Mouse (Mus musculus): ENCODE measurements around the gene Procr. TPM values are rescaled to one million over a fixed set of nuclear protein-coding genes. Genes with fewer than 3 reads are reported as not detected.

Gene Procr
- total RNA-seq, 2 experiments from 2014 or later, result 1.8 to 1.9 TPM

DNA sequence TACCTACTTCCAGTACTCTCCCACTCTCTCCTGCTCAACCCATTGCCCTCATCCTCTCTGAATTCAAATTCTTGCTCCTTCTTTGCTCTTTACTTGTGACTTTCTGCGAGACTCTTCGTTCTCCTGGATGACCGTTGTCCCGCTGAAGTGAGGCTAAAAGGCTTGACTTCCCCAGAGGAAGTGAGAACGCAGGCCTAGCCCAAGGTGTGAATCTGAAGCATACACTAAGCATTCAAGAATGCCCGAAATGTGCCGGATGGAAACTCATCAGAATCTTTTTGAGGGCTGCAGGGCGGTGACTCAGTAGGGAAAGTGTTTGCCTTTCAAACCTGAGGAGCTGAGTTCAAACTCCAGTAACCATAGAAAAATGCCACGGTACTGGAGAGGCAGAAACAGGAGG lies 7.6 kb upstream of the Procr start:
- intact Hi-C loops (cut with DNase I), result no loop called here
- no peak for DNase-seq (ENCODE audit: low spot score in 2 of 2)

DNA sequence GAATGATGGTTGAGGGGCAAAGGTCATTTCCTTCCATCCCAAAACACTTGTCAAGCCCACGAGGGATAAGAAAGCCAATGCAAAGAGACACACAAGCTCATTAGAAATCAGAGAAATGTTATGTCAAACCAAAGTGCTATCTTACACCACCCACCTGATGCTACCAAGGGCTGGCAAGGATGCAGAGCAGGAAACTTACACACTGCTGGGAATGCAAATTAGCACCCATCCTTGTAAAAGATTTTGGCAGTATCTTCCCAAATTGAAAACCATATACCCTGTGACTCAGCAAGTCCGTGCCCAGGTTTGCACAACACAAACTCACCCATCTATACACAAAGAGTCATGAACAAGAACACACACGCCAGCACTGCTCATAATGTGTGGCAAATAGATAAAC lies 5.4 kb upstream of the Procr start:
- intact Hi-C loops (cut with DNase I), result no loop called here
- DNase-seq (ENCODE audit: low spot score in 2 of 2), result peak in 1 of 2 experiments; percentile 15

DNA sequence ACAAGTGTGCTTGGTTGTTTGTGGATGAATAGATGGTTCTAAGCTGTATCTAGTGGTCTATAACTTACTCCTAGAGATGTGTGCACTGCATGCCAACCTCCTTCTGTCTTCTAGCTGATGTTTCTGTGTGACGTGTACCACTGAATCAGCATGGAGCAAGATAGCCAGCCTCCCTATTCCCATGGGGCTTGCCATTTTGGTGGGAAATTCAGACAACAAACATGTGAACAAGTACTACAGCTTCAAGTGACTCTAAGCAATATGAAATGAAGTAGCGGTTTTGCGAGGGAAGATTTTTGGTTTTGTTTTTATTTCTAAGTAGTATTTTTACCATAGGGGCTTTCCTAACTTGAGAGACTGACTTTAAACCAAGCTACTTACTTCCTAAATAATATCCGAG lies 1.5 kb upstream of the Procr start:
- no peak for DNase-seq (ENCODE audit: low spot score in 2 of 2)
- intact Hi-C loops (cut with DNase I), result no loop called here

DNA sequence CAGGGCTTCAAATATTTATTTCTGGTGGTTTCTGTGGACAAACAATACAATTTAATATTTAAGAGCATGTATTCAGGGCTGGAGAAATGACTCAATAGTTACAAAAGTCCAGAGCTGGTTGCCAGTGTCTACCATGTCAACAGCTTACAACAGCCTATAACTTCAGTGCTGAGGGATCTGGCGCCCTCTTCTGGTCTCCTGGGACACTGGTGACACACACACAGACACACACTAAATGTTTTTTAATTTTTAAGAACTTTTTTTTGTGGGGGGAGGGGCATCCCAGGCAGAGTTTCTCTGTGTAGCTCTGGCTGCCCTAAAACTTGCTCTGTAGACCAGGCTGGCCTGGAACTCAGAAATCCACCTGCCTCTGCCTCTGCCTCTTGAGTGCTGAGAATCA lies 4.8 kb downstream of the Procr start:
- DNase-seq (ENCODE audit: low spot score in 2 of 2), result peak; percentile 27 to 50

DNA sequence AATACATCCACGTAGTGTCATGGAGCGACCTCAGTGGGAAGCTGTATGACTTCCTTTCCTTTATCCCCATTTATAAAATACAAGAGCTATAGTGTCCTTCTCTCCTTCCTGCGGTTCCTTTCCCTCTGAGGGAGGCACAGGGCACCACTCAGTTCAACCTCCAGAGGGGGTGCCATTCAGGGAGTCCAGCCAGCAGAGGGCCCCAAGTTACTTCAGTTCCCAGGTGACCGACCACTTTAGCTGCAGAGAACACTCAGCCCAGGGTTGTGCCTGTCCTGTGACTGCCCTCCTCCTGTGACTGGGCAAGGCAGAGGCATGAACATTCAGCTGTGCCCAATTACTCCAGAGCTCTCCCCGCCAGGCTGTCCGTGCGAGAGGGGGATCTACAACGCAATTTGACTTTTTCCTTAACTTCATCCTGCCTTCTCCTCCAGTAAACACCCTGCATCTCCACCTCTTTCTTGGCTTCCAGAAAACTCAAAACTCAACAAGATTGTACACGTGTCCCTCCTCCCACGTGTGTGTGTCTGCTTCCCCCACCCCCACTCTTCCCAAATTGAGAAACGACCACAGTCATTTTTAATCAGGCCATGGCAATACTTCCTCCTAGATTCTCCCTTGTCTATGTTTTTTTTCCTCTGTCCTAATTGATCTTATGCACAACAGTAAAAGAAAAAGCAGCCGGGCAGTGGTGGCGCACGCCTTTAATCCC lies 6.1 kb downstream of the Procr start:
- intact Hi-C loops (cut with DNase I), result no loop called here
- no peak for DNase-seq (ENCODE audit: low spot score in 2 of 2)

More for the DNA sequence above, 4.8 kb downstream of the Procr start:
- intact Hi-C loops (cut with DNase I), result no loop called here

DNA sequence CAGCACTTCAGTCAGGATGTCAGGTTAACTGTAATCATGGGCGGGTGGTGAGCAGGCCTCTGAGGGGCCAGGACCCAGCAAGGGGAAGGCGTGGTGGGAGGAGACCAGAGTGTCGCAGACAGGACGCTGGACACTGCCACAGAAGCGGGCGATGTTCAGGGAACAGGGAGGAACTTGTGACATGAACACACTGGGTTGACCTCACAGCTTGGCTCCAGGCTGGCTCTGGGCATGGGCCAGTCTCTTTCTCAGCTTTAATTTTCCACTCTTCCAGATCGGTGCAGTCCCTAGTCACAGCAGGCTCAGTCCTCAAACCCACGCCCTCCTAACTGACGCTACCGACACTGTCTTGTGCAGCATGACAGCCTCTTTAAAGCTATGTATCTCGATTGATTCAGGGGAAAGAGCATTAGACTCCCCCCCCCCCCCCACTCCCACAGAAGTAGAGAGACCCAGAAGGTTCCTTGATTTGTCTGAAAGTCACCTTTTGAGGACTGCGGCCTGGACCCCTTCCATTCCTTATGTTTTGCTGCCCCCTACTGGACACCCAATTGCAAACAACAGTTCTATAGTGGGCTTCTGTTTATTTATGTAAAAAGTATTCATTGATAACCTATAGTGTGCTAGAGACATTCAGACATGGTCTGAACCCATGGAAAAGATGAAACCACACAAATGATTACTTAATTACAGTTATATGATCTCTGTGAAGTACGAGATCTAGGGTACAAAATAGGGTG lies 13.9 kb downstream of the Procr start:
- intact Hi-C loops (cut with DNase I), result loop anchor here (2.0 to 5.0 kb wide), 3 partner anchors 68 to 248 kb away; partner anchors contain the start of genes Acss2 and Ggt7
- peak in 1 of 2 experiments; percentile 73 for DNase-seq (ENCODE audit: low spot score in 2 of 2)

DNA sequence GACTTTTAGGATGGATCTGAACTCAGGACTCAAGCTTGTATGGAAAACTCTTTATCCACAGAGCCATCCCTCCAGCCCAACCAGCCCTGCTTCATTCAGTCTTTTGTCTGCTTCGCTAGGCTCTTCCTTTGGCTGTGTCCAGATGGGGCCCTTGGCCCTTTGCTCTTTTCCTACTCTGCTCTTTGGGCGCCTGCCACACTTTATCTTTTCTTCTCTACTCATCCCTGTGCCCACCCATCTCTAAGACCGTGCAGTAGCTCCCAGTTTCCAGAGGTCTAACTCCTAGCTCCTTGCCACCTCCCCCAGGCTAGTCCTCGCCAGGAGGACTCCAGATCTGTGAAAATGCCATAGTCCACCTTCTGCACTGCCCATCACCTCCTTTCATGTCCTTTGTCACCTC lies 22.7 kb downstream of the Procr start:
- no peak for DNase-seq (ENCODE audit: low spot score in 2 of 2)
- intact Hi-C loops (cut with DNase I), result no loop called here

DNA sequence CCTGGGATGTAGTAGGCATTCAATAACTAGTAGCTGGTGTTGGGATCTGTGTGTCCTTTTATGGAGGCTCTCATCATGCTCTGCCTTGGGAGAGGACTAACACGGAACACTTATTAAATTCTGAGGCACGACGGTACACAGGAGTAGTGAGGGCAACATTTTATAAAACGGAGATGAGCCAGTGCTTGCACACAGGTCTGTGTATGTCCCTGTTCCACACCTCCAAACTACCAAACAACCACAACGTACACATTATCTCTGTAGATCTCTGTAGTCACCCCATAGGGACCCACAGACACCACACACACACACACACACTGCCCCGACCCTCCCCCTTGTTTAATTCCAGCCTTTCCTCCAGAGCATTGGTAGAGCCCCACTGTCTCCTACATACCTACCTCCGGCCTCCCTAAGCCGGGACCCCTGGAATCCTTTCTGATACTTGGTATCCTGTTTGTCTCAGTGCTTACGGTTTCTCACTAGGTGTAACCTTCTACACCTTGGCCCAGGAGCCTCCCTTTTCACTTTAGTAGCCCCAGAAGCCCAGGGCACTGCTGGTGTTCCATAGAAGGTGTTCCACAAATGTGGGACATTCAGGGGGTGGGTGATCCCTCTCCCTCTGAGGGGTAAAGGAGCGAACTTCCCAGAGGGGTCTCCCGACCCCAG lies 23.5 kb downstream of the Procr start:
- intact Hi-C loops (cut with DNase I), result no loop called here
- DNase-seq (ENCODE audit: low spot score in 2 of 2), result no peak

DNA sequence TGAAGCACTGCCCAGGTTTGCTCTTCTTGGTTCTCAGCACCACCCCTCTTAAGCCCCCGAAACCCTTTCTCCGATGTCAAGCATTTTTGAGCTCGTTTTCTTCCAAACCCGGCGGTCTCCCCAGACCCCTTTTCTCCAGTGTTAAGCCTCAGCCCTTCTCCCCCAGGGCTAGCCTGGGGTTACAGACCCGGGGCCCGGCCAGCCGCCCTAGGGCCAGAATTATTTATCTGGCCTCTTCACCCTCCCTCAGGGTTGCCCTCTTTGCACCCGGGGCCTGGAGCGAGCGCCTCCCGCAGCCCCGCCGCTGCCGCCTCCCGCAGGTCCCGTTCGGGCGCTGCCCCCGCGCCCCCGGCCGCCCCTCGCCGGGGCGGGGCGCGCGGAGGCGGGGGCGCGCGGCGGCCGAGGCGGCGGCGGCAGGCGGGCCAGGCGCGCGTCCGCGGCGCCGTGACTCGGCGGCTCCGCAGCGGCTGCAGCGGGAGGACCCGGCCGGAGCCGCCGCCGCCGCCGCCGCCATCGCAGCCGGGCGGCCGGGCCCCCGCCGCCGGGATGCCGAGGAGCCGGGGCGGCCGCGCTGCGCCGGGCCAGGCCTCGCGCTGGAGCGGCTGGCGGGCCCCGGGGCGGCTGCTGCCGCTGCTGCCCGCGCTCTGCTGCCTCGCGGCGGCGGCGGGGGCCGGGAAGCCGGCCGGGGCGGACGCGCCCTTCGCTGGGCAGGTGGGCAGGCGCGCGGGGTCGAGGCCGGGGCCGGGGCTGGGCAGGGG lies 24.2 kb downstream of the Procr start, which contains the start of gene Mmp24:
TSS of gene Mmp24 (plus strand) at position 416 of the 758 bp plus-strand sequence.
- intact Hi-C loops (cut with DNase I), result no loop called here
- DNase-seq (ENCODE audit: low spot score in 2 of 2), result no peak

DNA sequence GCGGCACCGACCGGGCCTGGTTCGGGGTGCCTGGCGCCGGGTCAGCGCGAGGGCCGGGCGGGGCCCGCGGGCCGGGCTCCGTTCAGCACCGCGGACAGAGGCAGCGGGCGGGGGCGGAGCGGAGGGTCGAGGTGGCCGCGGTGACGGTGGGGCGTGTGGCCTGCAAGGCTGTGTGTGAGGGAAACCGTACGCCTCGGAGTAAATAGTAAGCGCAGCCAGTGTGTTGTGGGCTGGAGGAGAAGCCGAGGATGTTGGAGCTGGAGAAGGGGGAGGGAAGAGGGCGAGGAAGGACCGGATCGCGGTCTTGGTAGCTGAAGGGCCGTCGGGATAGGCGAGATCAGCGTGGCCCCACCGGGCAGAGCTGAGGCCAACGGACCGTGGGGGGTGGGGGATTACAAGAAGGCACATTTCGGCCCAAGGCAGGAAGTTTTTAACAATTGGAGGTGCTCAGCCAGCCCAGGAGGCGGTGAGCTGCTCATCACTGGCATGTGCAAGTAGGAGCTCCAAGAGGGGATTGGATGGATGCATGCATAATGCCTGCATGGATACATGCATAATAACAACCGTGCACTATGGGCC lies 24.9 kb downstream of the Procr start:
- DNase-seq (ENCODE audit: low spot score in 2 of 2), result peak; percentile 36 to 50
- intact Hi-C loops (cut with DNase I), result loop anchor here (2.0 kb wide), 1 partner anchor 35 kb away; no protein-coding TSS in a partner anchor

DNA sequence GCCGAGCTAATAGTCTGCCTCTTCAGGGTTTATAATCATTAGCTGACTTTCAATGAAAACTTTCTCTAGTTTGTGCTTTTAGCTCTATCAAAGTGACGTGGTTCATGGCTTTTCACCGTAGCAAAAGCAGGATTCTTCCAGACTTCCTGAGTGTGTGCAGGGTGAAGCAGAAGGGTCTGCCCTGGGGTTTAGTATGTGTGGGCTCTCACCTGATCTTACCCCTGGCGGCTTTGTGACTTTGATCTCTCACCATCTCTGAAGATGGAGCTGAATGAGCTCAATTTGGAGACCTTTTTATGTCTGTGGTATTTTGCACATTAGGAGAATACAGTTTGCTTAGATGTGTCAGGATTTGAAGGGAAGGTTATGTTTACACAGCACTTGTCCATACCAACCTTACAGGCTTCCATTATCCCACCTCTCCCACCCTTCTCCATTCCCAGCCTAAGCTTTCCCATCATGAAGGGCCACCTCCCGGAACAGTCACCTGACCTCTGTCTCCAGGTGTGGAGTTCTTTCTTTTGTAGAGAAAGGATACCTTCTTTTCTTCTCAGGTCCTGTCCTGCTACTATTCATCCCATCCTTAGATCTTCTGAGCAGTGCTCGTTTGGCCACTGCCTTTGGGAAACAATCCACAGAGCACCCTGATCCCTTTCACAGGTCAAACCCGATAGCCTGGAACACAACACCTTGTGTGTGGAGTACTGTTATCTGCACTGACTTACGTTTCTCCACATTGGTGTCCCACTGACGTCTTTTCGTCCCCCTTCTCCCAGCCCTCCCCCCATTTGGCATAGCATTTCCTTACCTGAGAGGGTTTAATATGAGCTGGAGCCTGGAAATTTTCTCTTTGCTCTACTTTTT lies 26.1 kb downstream of the Procr start:
- no peak for DNase-seq (ENCODE audit: low spot score in 2 of 2)
- intact Hi-C loops (cut with DNase I), result loop anchor here (2.0 kb wide), 1 partner anchor 34 kb away; no protein-coding TSS in a partner anchor

DNA sequence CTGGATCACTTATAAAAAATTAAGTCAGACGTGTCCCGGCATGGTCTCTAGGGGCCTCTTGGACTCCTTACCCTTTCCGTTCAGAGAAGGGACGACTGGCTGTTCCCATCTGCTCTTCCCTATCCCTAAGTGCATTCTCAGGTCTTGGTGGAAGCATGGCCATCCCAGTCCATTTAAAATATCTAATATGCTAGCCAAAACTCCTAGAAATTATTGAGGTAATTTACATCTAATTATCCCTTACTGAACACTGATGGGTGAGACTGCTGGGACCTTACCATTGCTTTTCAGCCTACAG lies 26.7 kb downstream of the Procr start:
- intact Hi-C loops (cut with DNase I), result loop anchor here (2.0 kb wide), 1 partner anchor 33 kb away; no protein-coding TSS in a partner anchor
- no peak for DNase-seq (ENCODE audit: low spot score in 2 of 2)

DNA sequence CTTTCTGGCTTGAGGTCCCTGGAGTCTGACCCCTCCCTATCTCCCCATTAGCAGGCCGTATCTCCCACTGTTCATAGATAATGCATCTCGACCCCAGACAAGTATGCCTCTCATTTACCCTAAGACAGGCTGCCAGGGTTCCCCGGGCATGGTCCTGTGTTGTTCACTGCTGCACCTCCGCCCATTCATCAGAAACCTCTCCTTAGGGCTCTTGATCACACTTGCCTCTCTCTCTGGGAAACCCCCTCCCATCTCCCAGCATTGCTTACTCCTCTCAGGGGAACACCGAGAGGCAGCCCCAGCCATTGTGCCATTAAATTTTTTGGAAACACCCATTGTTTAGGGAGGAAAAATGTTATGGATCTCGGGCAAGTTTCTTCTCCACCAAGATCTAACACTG lies 27.1 kb downstream of the Procr start:
- intact Hi-C loops (cut with DNase I), result no loop called here
- no peak for DNase-seq (ENCODE audit: low spot score in 2 of 2)

DNA sequence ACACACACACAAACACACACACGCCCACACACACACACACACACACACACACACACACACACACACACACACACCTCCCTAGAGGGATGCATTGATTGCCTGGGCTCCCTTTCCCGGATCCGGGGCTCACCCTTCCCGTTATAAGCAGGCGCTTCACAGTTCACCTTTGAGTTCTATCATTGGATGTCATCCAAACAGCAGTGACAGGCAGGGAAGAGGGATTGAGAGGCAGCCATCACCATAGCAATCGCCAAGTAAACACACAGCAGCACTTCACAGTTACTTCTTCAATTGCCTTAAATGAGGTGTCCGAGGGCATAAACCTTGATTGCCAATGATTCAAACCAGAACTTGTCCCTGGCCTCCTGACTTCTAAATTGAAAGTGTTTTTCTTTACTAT lies 28.1 kb downstream of the Procr start:
- intact Hi-C loops (cut with DNase I), result no loop called here
- DNase-seq (ENCODE audit: low spot score in 2 of 2), result no peak

DNA sequence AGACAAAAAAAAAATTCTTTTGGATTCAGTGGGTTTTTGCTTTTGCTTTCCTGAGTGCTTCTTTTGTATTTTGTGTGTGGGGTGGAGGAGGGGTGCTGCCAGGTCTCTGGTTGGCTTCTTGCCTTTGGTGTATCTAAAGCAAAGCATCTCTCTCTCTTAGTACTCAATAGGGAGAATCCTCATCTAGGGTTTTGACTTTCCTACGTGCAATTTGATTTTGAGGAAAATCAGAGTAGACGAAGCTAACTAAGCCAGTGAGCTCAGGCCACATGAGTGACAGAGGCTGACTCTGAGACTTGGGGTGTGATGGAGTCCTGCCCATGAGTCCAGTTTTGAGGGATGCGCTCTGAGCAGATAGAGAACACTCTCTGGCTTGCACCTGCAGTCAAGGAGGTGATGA lies 28.6 kb downstream of the Procr start:
- no peak for DNase-seq (ENCODE audit: low spot score in 2 of 2)
- intact Hi-C loops (cut with DNase I), result no loop called here

DNA sequence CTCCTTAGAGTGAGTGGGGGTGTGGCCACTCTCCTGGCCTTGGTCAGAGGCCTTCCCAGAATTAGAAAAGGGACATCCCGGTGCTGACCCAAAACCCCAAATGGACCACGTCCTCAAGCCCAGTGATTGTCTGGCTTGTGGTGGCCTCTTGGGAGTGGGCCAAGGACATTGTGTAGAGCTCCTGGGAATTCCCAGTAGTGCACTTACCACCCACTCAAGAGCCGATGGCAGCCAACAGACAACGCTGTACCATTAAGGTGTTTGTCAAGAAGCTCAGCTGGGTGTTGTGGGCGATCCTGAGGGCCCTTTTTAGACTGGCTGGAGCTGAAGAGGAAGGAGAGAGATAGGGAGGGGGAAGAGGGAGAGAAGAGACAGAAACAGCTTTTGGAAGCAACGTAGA lies 33.6 kb downstream of the Procr start:
- intact Hi-C loops (cut with DNase I), result no loop called here
- peak; percentile 38 to 86 for DNase-seq (ENCODE audit: low spot score in 2 of 2)

DNA sequence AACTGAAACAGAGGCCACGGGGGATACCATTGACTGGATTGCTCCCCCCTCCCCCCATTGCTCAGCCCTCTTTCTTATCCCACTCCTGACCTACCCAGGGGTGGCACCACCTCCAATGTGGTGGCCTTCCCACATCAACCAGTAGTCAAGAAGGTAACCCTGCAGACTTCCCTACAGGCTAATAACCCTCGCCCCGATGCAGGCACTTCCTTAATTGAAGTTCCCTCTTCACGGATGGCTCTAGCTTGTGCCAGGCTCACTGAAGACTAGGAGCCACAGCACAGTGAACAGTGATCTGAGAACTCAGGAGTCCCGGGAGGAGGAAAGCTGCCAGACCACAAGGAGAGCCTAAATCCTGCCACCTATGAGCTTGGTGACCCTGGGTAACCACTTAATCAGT lies 36.0 kb downstream of the Procr start:
- intact Hi-C loops (cut with DNase I), result no loop called here
- no peak for DNase-seq (ENCODE audit: low spot score in 2 of 2)

Measured in left cerebral cortex, postnatal 14 days (tissue).